ENCODE assay signal across 26 mouse cellular contexts in genomic region chr17:70744570-70745153, GRCm38 (mm10).
DNase-seq lines count a peak whose midpoint lies in the region; ATAC-seq and TF ChIP-seq lines count a peak whose summit lies in the region.
"Had no signal": no experiment of that assay in that cellular context is flagged by ENCODE, and none has a peak within 500 bp of the region (broad histone marks: within the 10 kb centered on the region; RNA-seq: fewer than 3 reads in every experiment).

No protein-coding gene starts in this region.

- H3K4me3 ChIP-seq in lung, postnatal 0 days (ENCODE audit: low read depth, low read length), result no peak overlapping the region
- no peak overlapping the region for H3K4me3 ChIP-seq in MEL (ENCODE audit: control insufficient read depth in 1 of 2, insufficient read depth in 1 of 2, low read depth in 2 of 2, low read length in 2 of 2)
- no peak overlapping the region for H3K4me3 ChIP-seq in hindbrain, embryonic 12.5 days
- H3K4me3 ChIP-seq in heart, embryonic 11.5 days (ENCODE audit: low read depth, low read length), result no peak overlapping the region
- H3K4me3 ChIP-seq: forebrain, embryonic 10.5 days; forebrain, embryonic 13.5 days; heart, adult 2 months; heart, embryonic 12.5 days; heart, embryonic 15.5 days; hindbrain, embryonic 10.5 days had no signal

- TF ChIP-seq CTCF in lung, postnatal 0 days (IDR thresholded peaks at IDR 0.05), result no peak
- TF ChIP-seq CTCF in MEL (IDR thresholded peaks at IDR 0.05 in 2 of 3, conservative IDR thresholded peaks at IDR 0.05 in 1 of 3; ENCODE audit: control insufficient read depth in 1 of 3, insufficient read depth in 1 of 3, low read depth in 2 of 3, low read length in 3 of 3, poor library complexity in 1 of 3, severe bottlenecking in 1 of 3), result no peak

- TF ChIP-seq RAD21 in MEL (IDR thresholded peaks at IDR 0.05; ENCODE audit: low read depth, low read length), result no peak

- no peaks in the 10 kb centered on the region for H3K9me3 ChIP-seq in lung, postnatal 0 days (ENCODE audit: low read length)
- no peaks in the 10 kb centered on the region for H3K9me3 ChIP-seq in MEL (replicated peaks; ENCODE audit: insufficient read depth, low read length)
- no peaks in the 10 kb centered on the region for H3K9me3 ChIP-seq in hindbrain, embryonic 12.5 days (replicated peaks)
- no peaks in the 10 kb centered on the region for H3K9me3 ChIP-seq in heart, embryonic 11.5 days (replicated peaks; ENCODE audit: control insufficient read depth, low read length)
- H3K9me3 ChIP-seq: forebrain, embryonic 10.5 days; forebrain, embryonic 13.5 days; heart, embryonic 12.5 days; heart, embryonic 15.5 days; hindbrain, embryonic 10.5 days had no signal

- no peak for TF ChIP-seq EP300 in lung, postnatal 0 days (IDR thresholded peaks at IDR 0.05)
- peak; percentile 33 to 44; a peak in 2 of 4 replicates for TF ChIP-seq EP300 in MEL (IDR thresholded peaks at IDR 0.05; ENCODE audit: low read depth in 1 of 2, low read length in 2 of 2)

- no peak overlapping the region for H3K27ac ChIP-seq in lung, postnatal 0 days (ENCODE audit: low read length)
- no peak overlapping the region for H3K27ac ChIP-seq in MEL (ENCODE audit: control insufficient read depth, low read depth, low read length)
- no peak overlapping the region for H3K27ac ChIP-seq in hindbrain, embryonic 12.5 days
- H3K27ac ChIP-seq in heart, embryonic 11.5 days (ENCODE audit: low read depth, low read length), result no peak overlapping the region
- H3K27ac ChIP-seq: forebrain, embryonic 13.5 days; heart, adult 2 months; heart, embryonic 15.5 days; hindbrain, embryonic 10.5 days; hindbrain, embryonic 14.5 days; hindbrain, postnatal 0 days had no signal

- H3K4me1 ChIP-seq in lung, postnatal 0 days (ENCODE audit: insufficient read depth, low read depth, low read length), result no peaks in the 10 kb centered on the region
- peaks cover 3 to 27% of the 10 kb centered on the region in 2 experiments; a peak in 3 of 4 replicates for H3K4me1 ChIP-seq in MEL (ENCODE audit: control insufficient read depth in 1 of 2, insufficient read depth in 2 of 2, low read length in 2 of 2)
- H3K4me1 ChIP-seq in hindbrain, embryonic 12.5 days, result peaks cover 22% of the 10 kb centered on the region
- H3K4me1 ChIP-seq in heart, embryonic 11.5 days (ENCODE audit: control insufficient read depth, insufficient read depth, low read length), result peaks cover 10% of the 10 kb centered on the region; the same call in 1 of the 2 replicates

- no peak for ATAC-seq in lung, postnatal 0 days
- ATAC-seq in hindbrain, embryonic 12.5 days (ENCODE audit: low FRiP score), result no peak
- no peak for ATAC-seq in heart, embryonic 11.5 days (replicated peaks; ENCODE audit: insufficient number of reproducible peaks, low FRiP score, low TSS enrichment)
- ATAC-seq: CD4-positive, CD25-positive, alpha-beta regulatory T cell, adult 4 months; forebrain, embryonic 13.5 days; forebrain, embryonic 16.5 days; hindbrain, postnatal 0 days; inflammation-experienced regulatory T-cells, adult 6 months; Patski had no signal

- H3K9ac ChIP-seq in lung, postnatal 0 days (replicated peaks; ENCODE audit: low read depth), result no peak overlapping the region
- no peak overlapping the region for H3K9ac ChIP-seq in MEL (ENCODE audit: control insufficient read depth, low read depth, low read length, poor library complexity, severe bottlenecking)
- no peak overlapping the region for H3K9ac ChIP-seq in hindbrain, embryonic 12.5 days
- no peak overlapping the region for H3K9ac ChIP-seq in heart, embryonic 11.5 days (ENCODE audit: low read depth, low read length)
- H3K9ac ChIP-seq: forebrain, embryonic 13.5 days; heart, embryonic 12.5 days; heart, embryonic 15.5 days; hindbrain, embryonic 14.5 days had no signal

- DNase-seq in lung, postnatal 0 days (ENCODE audit: low spot score), result peak; percentile 44
- DNase-seq in lung, adult 18-20 months, result no peak
- no peak for DNase-seq in MEL (ENCODE audit: low read depth, low spot score)
- DNase-seq in c-Kit-positive CD71-positive TER-119-negative erythroid progenitor cells, embryonic 14.5 days (ENCODE audit: low read depth), result peak; percentile 21
- no peak for DNase-seq in neural tube, embryonic 10.5 days (ENCODE audit: extremely low spot score, low spot score)
- DNase-seq: B cell, adult 2 months; cerebellum, adult 18-20 months; cerebellum, adult 9-10 months; cerebellum, postnatal 14 days; gastrocnemius, postnatal 10 days; gastrocnemius, postnatal 36 days; heart, postnatal 36 days had no signal

- no peak for TF ChIP-seq POLR2A in MEL (IDR thresholded peaks at IDR 0.05; ENCODE audit: control insufficient read depth in 1 of 2, insufficient read depth in 1 of 2, low read depth in 1 of 2, low read length in 2 of 2, poor library complexity in 1 of 2)

- 87% methylated on average over 5 of the region's 5 CpGs for WGBS in lung, postnatal 0 days
- 93% methylated on average over 5 of the region's 5 CpGs for WGBS in hindbrain, embryonic 12.5 days
- WGBS in heart, embryonic 11.5 days (ENCODE audit: insufficient replicate concordance), result 81% methylated on average over 5 of the region's 5 CpGs

- no peaks in the 10 kb centered on the region for H3K79me2 ChIP-seq in MEL (ENCODE audit: control insufficient read depth, insufficient read depth, low read length, poor library complexity)

- H3K27me3 ChIP-seq in lung, postnatal 0 days (replicated peaks; ENCODE audit: insufficient read depth, low read length), result no peaks in the 10 kb centered on the region
- H3K27me3 ChIP-seq in MEL (ENCODE audit: control insufficient read depth in 1 of 2, insufficient read depth in 2 of 2, low read length in 2 of 2), result no peaks in the 10 kb centered on the region
- H3K27me3 ChIP-seq in hindbrain, embryonic 12.5 days, result no peaks in the 10 kb centered on the region
- H3K27me3 ChIP-seq in heart, embryonic 11.5 days (ENCODE audit: control insufficient read depth, insufficient read depth, low read length), result no peaks in the 10 kb centered on the region
- H3K27me3 ChIP-seq: heart, embryonic 12.5 days; heart, embryonic 15.5 days; Patski had no signal

- H3K4me2 ChIP-seq in lung, postnatal 0 days (replicated peaks; ENCODE audit: low read depth, low read length), result no peak overlapping the region
- H3K4me2 ChIP-seq in hindbrain, embryonic 12.5 days (replicated peaks), result no peak overlapping the region
- no peak overlapping the region for H3K4me2 ChIP-seq in heart, embryonic 11.5 days
- H3K4me2 ChIP-seq: forebrain, embryonic 13.5 days; heart, embryonic 12.5 days; heart, embryonic 15.5 days; hindbrain, embryonic 14.5 days had no signal

- H3K36me3 ChIP-seq in lung, postnatal 0 days (ENCODE audit: insufficient read depth, low read length), result no peaks in the 10 kb centered on the region
- peaks cover 0 to 21% of the 10 kb centered on the region in 2 experiments; a peak in 2 of 4 replicates for H3K36me3 ChIP-seq in MEL (ENCODE audit: control insufficient read depth in 1 of 2, insufficient read depth in 2 of 2, low read length in 2 of 2)
- no peaks in the 10 kb centered on the region for H3K36me3 ChIP-seq in hindbrain, embryonic 12.5 days
- no peaks in the 10 kb centered on the region for H3K36me3 ChIP-seq in heart, embryonic 11.5 days (ENCODE audit: control insufficient read depth, insufficient read depth, low read length)
- H3K36me3 ChIP-seq: forebrain, embryonic 10.5 days; heart, embryonic 12.5 days; heart, embryonic 15.5 days; hindbrain, embryonic 10.5 days had no signal

TF ChIP-seq in MEL, 35 proteins besides CTCF, POLR2A, EP300 and RAD21:
- TF ChIP-seq SMC3 (IDR thresholded peaks at IDR 0.05; ENCODE audit: low read depth, low read length) (no peak), MYC (IDR thresholded peaks at IDR 0.05; ENCODE audit: low read depth, low read length) (no peak), MYB (IDR thresholded peaks at IDR 0.05; ENCODE audit: low read depth, low read length) (no peak), MEF2A (IDR thresholded peaks at IDR 0.05; ENCODE audit: extremely low read depth, insufficient replicate concordance, low read depth, low read length, poor library complexity, severe bottlenecking) (no peak), MXI1 (IDR thresholded peaks at IDR 0.05; ENCODE audit: low read depth, low read length) (no peak), ZC3H11A (IDR thresholded peaks at IDR 0.05; ENCODE audit: low read depth, low read length) (no peak), ETS1 (IDR thresholded peaks at IDR 0.05; ENCODE audit: low read depth, low read length) (no peak; the same call in 1 of the 2 replicates), GABPA (IDR thresholded peaks at IDR 0.05; ENCODE audit: low read depth, low read length) (no peak), GATA1 (IDR thresholded peaks at IDR 0.05; ENCODE audit: low read depth, low read length) (peak; percentile 56), SIN3A (IDR thresholded peaks at IDR 0.05; ENCODE audit: low read length) (no peak), USF1 (IDR thresholded peaks at IDR 0.05; ENCODE audit: low read depth, low read length) (no peak), ELF1 (IDR thresholded peaks at IDR 0.05; ENCODE audit: low read depth, low read length) (no peak), MAFK (IDR thresholded peaks at IDR 0.05; ENCODE audit: borderline replicate concordance, low read depth, low read length) (no peak), ZMIZ1 (IDR thresholded peaks at IDR 0.05; ENCODE audit: low read depth, low read length) (no peak), RCOR1 (IDR thresholded peaks at IDR 0.05; ENCODE audit: low read depth, low read length) (no peak), HCFC1 (IDR thresholded peaks at IDR 0.05; ENCODE audit: low read depth, low read length) (no peak), TCF12 (IDR thresholded peaks at IDR 0.05; ENCODE audit: low read depth, low read length) (peak; percentile 64; the same call in 1 of the 2 replicates), POLR2AphosphoS5 (IDR thresholded peaks at IDR 0.05; ENCODE audit: borderline replicate concordance, low read depth, low read length) (no peak)

Comparison
In these comparisons a context has a peak if more than half of its experiments do, and no peak if none do; other contexts are left out.
1. DNase-seq: peak in lung, postnatal 0 days (single experiment) and c-Kit-positive CD71-positive TER-119-negative erythroid progenitor cells, embryonic 14.5 days (single experiment); none in lung, adult 18-20 months (0 of 2), MEL (single experiment) and neural tube, embryonic 10.5 days (single experiment).